Mouse (Mus musculus) gastrocnemius, postnatal 10 days (tissue): ENCODE measurements at regions not wholly inside any gene's neighbourhood (a gene's known extent, or its start where the extent isn't known, plus 50 kb on each side); places are given as distances from the start of the nearest gene placed in this dataset.

Source experiments
- DNase-seq: peaks from one replicate; pipeline ENCODE4 v3.0.0; 2021; ENCODE audit warnings: mixed read lengths

DNA sequence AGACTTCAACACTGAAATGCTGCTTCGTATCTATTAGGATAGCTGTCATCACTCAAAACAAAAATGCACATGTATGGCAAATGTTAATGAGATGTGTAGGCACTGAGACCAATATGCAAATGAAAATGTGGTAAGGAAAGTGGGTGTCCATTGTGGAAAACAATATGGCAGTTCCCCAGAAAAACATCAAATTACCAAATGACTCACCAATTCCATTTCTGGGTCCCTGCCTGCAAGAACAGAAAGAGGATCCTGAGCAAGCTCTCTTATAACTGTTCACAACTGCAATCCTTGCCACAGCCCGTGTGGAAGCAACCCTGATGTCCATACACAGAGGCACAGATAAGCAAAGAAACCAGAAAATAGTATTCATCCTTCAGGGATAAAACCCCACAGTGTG lies 442.0 kb downstream of the Defb40 start:
- DNase-seq = no peak

- no peak for DNase-seq
These were observed 449.9 kb downstream of the Defb40 start for GRCm38 (mm10) chr8:18528120-18528519.

- DNase-seq = no peak
These were observed 465.6 kb downstream of the Defb40 start for GRCm38 (mm10) chr8:18512409-18512808.

GRCm38 (mm10) chr8:18506158-18507022 lies 471.7 kb downstream of the Defb40 start:
- DNase-seq = no peak

DNA sequence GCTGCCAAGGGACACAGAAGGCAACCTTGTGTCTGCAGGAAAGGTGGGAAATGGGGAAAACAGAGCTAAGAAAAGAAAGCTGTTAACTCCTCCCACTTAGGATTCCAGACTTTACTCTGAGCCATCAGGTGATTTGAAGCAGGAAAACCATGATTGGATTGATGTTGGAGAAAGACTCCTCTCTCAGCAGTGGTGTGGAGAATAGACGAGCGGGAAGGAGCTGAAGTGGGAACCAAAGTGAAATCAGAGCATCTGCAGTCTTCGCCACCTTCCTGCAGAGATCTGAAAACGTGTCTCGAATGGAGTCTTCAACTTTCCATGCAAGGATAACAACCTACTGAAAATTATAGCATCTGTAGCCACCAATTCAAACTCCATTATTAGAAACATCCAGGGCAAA lies 487.4 kb downstream of the Defb40 start:
- no peak for DNase-seq

- no peak for DNase-seq
These were observed 498.0 kb downstream of the Defb40 start for GRCm38 (mm10) chr8:18480081-18480480.

DNA sequence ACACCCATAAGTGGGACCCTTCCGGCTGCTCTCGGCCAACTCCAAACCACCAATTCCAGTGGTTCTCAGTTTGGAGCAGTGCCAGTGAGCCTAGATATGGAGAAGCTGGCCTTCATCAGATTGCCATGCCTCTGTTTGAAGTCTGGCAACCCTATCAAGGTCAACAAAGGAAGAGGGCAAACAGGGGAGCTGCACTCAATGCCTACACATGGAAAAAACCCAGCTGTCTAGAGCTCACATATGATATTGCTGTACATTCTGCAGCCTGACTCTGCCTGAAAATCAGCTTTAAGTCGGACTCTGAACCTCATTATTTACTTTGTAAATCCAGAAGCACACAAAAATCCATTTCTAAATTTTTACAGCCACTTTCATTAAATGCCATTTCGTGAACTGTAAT lies 499.9 kb downstream of the Defb40 start:
- DNase-seq = no peak

GRCm38 (mm10) chr8:18467511-18467910 lies 510.5 kb downstream of the Defb40 start:
- DNase-seq = no peak

- DNase-seq = no peak
These were observed 517.4 kb downstream of the Defb40 start for GRCm38 (mm10) chr8:18460609-18461008.

DNA sequence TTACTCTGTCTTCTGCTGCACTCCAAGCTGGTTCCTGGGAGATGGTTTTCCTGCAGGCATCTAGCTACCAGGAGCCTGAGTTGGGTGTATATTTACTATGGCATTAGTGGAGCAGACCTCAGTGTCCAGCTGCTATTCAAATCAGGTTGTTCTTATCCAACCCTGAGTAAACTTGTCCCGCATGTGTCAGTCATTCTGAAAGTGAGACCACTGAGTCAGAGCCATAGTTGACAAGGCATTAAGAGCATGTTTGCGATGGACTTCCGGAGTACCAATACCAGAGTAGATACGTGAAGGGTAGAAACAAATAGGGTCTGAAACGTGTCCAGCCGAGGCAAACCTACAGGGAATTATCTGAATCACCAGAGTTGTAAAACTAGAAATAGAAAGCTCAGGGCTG lies 520.6 kb downstream of the Defb40 start:
- DNase-seq = no peak

- no peak for DNase-seq
These were observed 529.0 kb downstream of the Defb40 start for GRCm38 (mm10) chr8:18449015-18449414.

GRCm38 (mm10) chr8:18442212-18442611 lies 535.8 kb downstream of the Defb40 start:
- no peak for DNase-seq

- no peak for DNase-seq
These were observed 555.2 kb downstream of the Defb40 start for GRCm38 (mm10) chr8:18422846-18423245.

GRCm38 (mm10) chr8:18412470-18412869 lies 565.6 kb downstream of the Defb40 start:
- no peak for DNase-seq

GRCm38 (mm10) chr8:18406446-18406845 lies 571.6 kb downstream of the Defb40 start:
- no peak for DNase-seq

DNA sequence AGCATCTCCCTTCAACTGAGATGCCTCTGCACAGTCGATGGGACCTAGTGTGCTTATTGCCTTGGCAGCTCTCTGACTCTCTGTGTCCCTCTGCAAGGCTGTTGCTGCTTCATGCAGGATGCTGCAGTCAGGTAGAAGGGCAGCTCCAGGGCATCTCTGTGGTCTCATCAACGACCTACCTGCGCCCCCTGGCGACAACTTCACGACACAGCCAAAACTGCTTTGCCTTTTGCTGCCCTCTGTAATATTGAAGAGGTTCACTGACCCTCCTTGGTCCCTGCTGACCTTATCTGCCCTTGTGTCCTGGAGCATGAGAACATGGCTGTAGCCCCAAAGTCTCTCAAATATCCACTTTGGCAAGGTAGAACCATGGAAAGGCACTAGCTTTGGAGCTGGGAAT lies 589.7 kb downstream of the Defb40 start:
- peak; percentile 21 for DNase-seq

- DNase-seq = no peak
These were observed 596.4 kb downstream of the Defb40 start for GRCm38 (mm10) chr8:18381615-18382178.

DNA sequence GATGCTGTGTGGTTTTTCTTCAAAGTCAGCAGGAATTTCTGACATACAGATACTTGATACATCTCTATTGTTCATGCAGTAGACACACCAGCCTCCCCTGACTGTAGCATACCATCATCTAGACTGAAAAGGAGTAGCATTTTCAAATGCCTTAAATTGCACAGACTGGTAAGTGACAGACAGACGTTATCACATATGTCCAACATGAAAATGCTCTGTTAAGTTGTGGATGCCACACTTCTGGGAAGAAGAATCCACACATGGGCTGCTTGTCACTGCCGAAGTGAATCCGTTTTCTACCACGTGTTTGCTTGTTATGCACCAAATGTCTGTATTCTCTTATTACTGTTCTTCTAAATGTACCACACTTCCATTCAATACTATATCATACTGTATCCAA lies 629.3 kb downstream of the Defb40 start:
- DNase-seq = no peak

DNA sequence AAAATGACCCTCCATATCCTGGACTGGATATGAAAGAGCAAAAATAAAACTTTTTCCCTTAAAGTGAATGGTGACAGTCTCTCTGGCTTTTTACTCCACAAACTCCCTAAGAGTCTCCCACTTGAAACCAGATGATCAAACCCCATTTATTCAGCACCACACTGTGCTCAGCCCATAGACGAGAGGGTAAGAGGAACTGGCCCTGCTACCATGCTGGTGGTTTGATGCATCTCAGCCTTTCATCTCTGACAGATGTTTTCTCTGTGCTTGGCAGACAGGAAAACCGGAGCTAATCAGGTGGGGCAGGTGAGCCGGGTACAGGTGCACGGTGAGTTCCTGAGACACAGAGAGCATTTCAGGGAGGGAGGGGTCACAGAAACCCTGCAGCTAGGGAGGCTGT lies 631.8 kb downstream of the Defb40 start:
- DNase-seq = no peak

DNA sequence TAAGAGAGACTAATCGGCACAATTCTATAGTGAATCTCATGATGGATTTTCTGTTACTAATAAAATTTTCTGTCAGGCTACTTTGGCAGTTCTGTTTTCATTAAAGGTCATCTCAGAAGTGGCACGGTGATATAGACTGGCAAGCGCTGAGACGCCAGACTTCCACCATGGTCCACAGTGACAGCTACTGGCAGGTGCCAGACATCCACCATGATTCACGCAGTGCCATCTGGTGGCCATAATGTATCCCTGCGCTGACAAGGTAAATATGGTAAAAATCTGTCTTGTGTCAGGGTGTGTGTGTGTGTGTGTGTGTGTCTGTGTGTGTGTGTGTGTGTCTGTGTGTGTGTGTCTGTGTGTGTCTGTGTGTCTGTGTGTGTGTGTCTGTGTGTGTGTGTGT lies 632.7 kb downstream of the Defb40 start:
- DNase-seq = peak; percentile 20

GRCm38 (mm10) chr8:18344838-18345237 lies 633.2 kb downstream of the Defb40 start:
- no peak for DNase-seq

DNA sequence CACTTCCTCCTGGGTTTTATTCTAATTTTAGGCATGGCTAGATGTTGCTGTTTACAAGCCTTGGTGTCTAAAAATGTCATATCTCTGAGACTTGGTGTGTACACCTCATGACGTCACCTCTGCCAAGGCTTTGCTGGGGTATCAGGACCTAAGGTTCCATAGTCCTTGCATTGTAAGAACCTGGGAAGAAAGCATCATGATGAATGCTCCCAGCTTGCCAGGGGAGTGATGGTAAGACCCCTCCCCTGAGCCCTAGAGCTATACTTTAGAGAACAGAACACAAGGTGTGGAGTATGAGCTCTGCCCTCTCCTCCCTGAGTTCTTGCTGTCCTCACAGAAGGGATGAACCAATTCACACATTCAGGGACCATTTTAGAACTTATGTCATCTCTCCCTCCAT lies 642.5 kb downstream of the Defb40 start:
- no peak for DNase-seq

DNA sequence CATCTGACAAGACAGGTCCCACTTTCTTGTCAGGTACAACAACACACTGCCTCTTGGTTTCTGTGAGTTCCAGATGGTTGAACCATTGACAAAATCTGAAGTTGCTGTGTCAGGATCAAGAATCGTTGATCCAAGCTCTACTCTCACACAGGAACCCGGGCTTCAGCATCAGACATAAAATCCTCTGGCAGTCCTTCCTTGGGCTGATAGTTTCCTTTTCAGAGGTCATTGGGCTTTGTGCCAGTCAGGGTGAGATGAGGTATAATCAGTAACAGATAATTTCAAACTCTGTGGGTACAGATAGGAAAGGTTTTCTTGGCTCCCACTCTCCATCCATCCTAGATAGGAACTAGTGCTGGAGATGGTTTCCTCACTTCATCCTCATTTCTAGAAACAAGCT lies 649.5 kb downstream of the Defb40 start:
- no peak for DNase-seq

GRCm38 (mm10) chr8:18316488-18316887 lies 661.6 kb downstream of the Defb40 start:
- DNase-seq = no peak
